Mouse (Mus musculus) right cerebral cortex, postnatal 4 days (tissue): Measurements from ENCODE around the gene Inpp5b.
"Not testable (repeated sequence)": the region's sequence is repeated elsewhere in the genome, so short reads cannot be mapped to it uniquely, and the experiment has no call there.

Experiments used
- DNase-seq: peaks from one replicate; pipeline ENCODE4 v3.0.0-alpha.2; 2022

The Inpp5b gene

GRCm38 (mm10) chr4:124710776-124711291 is 30.8 kb upstream of the Inpp5b start:
- DNase-seq, result no peak

- no peak for DNase-seq
Observed at GRCm38 (mm10) chr4:124712618-124713017, 29.0 kb upstream of the Inpp5b start.

- DNase-seq, result not testable (repeated sequence)
Observed at GRCm38 (mm10) chr4:124713850-124714249, 27.8 kb upstream of the Inpp5b start.

- peak; percentile 90 for DNase-seq
Observed at GRCm38 (mm10) chr4:124714545-124715481, 26.8 kb upstream of the Inpp5b start, which contains the start of gene Sf3a3. Gene Sf3a3 (plus strand): TSS chr4:124714776.

GRCm38 (mm10) chr4:124719101-124719500 is 22.5 kb upstream of the Inpp5b start:
- DNase-seq, result no peak

GRCm38 (mm10) chr4:124726121-124726520 is 15.5 kb upstream of the Inpp5b start:
- DNase-seq, result no peak

GRCm38 (mm10) chr4:124736952-124737351 is 4.7 kb upstream of the Inpp5b start:
- no peak for DNase-seq

- no peak for DNase-seq
Observed at GRCm38 (mm10) chr4:124737486-124737885, 4.2 kb upstream of the Inpp5b start.

- no peak for DNase-seq
Observed at GRCm38 (mm10) chr4:124738013-124738412, 3.6 kb upstream of the Inpp5b start.

GRCm38 (mm10) chr4:124738783-124739182 is 2.9 kb upstream of the Inpp5b start:
- no peak for DNase-seq

- DNase-seq, result no peak
Observed at GRCm38 (mm10) chr4:124742839-124743238, 1.2 kb downstream of the Inpp5b start.

- no peak for DNase-seq
Observed at GRCm38 (mm10) chr4:124746577-124746976, 4.9 kb downstream of the Inpp5b start.

GRCm38 (mm10) chr4:124747851-124748250 is 6.2 kb downstream of the Inpp5b start:
- DNase-seq, result no peak

- DNase-seq, result peak; percentile 95
Observed at GRCm38 (mm10) chr4:124751300-124752250, 9.9 kb downstream of the Inpp5b start.

- no peak for DNase-seq
Observed at GRCm38 (mm10) chr4:124752281-124753199, 10.9 kb downstream of the Inpp5b start.

GRCm38 (mm10) chr4:124755526-124755925 is 13.9 kb downstream of the Inpp5b start:
- no peak for DNase-seq

- no peak for DNase-seq
Observed at GRCm38 (mm10) chr4:124759305-124759811, 17.7 kb downstream of the Inpp5b start.

- no peak for DNase-seq
Observed at GRCm38 (mm10) chr4:124761201-124761600, 19.6 kb downstream of the Inpp5b start.

GRCm38 (mm10) chr4:124762858-124763452 is 21.3 kb downstream of the Inpp5b start:
- no peak for DNase-seq

GRCm38 (mm10) chr4:124765802-124766565 is 24.3 kb downstream of the Inpp5b start:
- DNase-seq, result peak; percentile 22
